Mouse (Mus musculus): ENCODE results near the gene Xxylt1. TPM values are rescaled to one million over a fixed set of nuclear protein-coding genes. Genes with fewer than 3 reads are reported as not detected.

Xxylt1 gene
- polyA plus RNA-seq, 1 experiment from 2014 or later, result 11.3 TPM

DNA sequence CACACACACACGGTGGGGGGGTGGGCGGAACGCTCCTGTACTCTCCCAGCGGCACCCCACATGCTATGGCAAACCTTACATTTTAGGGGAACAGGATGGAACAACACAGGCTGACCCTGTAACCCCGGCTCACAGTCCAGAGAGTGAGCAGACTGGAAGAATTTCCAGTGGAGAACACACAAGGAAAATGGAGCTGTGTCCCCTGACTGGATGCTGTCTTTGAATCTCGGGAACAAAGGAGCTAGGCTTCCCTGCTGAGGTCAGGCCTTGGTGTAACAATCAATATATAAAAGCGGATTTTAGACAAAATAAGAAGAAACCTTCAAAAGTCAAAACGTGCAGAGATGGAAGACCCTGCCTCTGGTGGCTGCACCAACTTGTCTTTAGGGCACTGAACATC, 57.4 kb downstream of the Xxylt1 start:
- Histone ChIP-seq H3K4me2 (replicated peaks; ENCODE audit: low read depth, low read length) (no peak overlapping the region), H3K27ac (ENCODE audit: low read depth, low read length) (no peak overlapping the region), H3K36me3 (ENCODE audit: control insufficient read depth, insufficient read depth, low read length) (no peaks in the 10 kb centered on the region), H3K27me3 (ENCODE audit: control insufficient read depth, insufficient read depth, low read length) (no peaks in the 10 kb centered on the region), H3K9me3 (ENCODE audit: control insufficient read depth, low read length) (no peaks in the 10 kb centered on the region), H3K9ac (ENCODE audit: low read depth, low read length) (no peak overlapping the region), H3K4me3 (ENCODE audit: low read depth, low read length) (no peak overlapping the region), H3K4me1 (replicated peaks; ENCODE audit: control insufficient read depth, insufficient read depth, low read length) (no peaks in the 10 kb centered on the region)
- no peak for DNase-seq (ENCODE audit: low spot score)
- no peak for ATAC-seq (ENCODE audit: low FRiP score)
- WGBS, result 59% methylated on average over 6 of the region's 8 CpGs

DNA sequence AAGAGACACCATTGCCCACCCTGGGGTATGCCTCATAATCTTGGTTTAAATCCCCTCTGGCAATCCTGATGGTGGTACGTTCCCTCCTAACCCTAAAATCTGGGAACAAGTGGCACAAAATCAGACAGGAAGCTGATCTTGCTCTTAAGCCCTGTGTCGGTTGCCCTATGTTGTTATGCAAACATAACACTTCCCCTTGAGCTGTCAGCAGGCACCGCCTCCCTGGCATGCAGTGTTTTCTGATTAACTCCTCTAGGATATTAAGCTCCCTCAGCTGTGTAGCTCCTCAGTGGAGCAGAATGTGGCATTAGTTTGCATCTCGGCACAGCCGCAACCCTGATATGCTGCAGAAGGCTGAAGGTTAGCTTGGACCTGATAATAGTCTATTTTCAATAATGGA, 58.9 kb downstream of the Xxylt1 start:
- Histone ChIP-seq H3K9me3 (ENCODE audit: control insufficient read depth, low read length) (no peaks in the 10 kb centered on the region), H3K27ac (ENCODE audit: low read depth, low read length) (no peak overlapping the region), H3K36me3 (ENCODE audit: control insufficient read depth, insufficient read depth, low read length) (no peaks in the 10 kb centered on the region), H3K27me3 (ENCODE audit: control insufficient read depth, insufficient read depth, low read length) (no peaks in the 10 kb centered on the region), H3K9ac (ENCODE audit: low read depth, low read length) (no peak overlapping the region), H3K4me3 (ENCODE audit: low read depth, low read length) (no peak overlapping the region), H3K4me2 (replicated peaks; ENCODE audit: low read depth, low read length) (no peak overlapping the region), H3K4me1 (replicated peaks; ENCODE audit: control insufficient read depth, insufficient read depth, low read length) (no peaks in the 10 kb centered on the region)
- DNase-seq (ENCODE audit: low spot score) (no peak), ATAC-seq (ENCODE audit: low FRiP score) (no peak)
- WGBS, result 65% methylated on average over 5 of the region's 5 CpGs

DNA sequence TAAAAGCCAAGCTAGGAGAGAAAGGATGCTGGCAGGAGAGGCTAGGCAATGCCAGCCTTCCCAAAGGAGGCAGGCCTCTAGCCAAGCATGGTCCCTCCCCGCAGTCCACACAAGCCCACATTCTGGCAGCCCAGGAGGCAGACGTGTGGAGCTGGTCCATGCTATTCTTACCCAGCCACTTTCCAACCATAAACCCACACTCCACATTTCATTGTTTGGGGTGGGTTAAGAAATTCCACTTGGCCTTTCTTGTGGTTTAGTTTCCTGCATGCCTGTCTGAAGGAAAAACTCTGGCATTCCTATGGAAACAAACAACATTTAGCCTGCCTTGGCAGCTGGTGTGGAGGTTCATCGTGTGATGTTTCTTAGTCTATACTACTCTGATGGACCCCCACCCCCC, 61.7 kb downstream of the Xxylt1 start:
- no peak for ATAC-seq (ENCODE audit: low FRiP score)
- no peak for DNase-seq (ENCODE audit: low spot score)
- H3K27ac ChIP-seq (ENCODE audit: low read depth, low read length), result no peak overlapping the region
- H3K9me3 ChIP-seq (ENCODE audit: control insufficient read depth, low read length), result no peaks in the 10 kb centered on the region
- no peaks in the 10 kb centered on the region for H3K36me3 ChIP-seq (ENCODE audit: control insufficient read depth, insufficient read depth, low read length)
- no peak overlapping the region for H3K4me3 ChIP-seq (ENCODE audit: low read depth, low read length)
- no peak overlapping the region for H3K4me2 ChIP-seq (replicated peaks; ENCODE audit: low read depth, low read length)
- WGBS, result 90% methylated on average over 3 of the region's 3 CpGs
- H3K27me3 ChIP-seq (ENCODE audit: control insufficient read depth, insufficient read depth, low read length), result no peaks in the 10 kb centered on the region
- H3K4me1 ChIP-seq (replicated peaks; ENCODE audit: control insufficient read depth, insufficient read depth, low read length), result no peaks in the 10 kb centered on the region
- H3K9ac ChIP-seq (ENCODE audit: low read depth, low read length), result no peak overlapping the region

DNA sequence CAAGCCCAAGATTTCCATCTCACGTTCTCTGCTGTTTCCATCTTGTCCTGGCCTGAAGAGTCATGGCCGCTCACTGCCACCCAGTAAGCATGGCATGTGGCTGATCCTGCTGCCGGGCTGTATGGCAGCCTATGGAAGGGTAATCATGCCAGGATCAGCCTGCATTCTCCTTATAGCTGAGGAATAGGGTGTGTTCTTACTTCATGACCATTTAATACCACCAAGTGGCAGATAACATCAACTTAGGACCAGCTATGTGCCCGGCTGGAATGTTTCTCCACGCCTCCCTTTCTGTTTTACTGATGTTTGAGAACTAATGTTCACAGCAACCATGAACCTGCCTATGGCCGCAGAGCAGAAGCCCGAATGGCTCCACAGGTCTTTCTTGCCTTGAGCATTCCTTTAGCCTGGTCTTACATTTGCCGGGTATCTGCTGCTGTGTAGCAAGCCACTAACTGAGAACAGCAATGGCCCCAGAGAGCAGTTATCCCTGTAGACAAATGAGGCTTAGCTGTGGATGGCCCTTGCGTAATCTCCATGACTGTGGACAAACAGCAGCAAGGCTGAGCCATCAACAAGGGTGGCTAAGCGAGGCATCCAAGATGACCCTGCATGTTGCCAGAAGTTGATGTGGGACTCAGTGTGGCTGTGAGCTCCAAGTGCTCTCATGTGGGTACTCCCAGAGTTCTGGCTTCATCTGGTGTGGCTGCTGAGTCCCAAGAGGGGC, 63.4 kb downstream of the Xxylt1 start:
- Histone ChIP-seq H3K36me3 (ENCODE audit: control insufficient read depth, insufficient read depth, low read length) (no peaks in the 10 kb centered on the region), H3K4me1 (replicated peaks; ENCODE audit: control insufficient read depth, insufficient read depth, low read length) (no peaks in the 10 kb centered on the region), H3K9me3 (ENCODE audit: control insufficient read depth, low read length) (no peaks in the 10 kb centered on the region), H3K4me3 (ENCODE audit: low read depth, low read length) (no peak overlapping the region), H3K27ac (ENCODE audit: low read depth, low read length) (no peak overlapping the region), H3K4me2 (replicated peaks; ENCODE audit: low read depth, low read length) (no peak overlapping the region), H3K27me3 (ENCODE audit: control insufficient read depth, insufficient read depth, low read length) (no peaks in the 10 kb centered on the region), H3K9ac (ENCODE audit: low read depth, low read length) (no peak overlapping the region)
- 93% methylated on average over 10 of the region's 10 CpGs for WGBS
- ATAC-seq (ENCODE audit: low FRiP score) (no peak), DNase-seq (ENCODE audit: low spot score) (no peak)

DNA sequence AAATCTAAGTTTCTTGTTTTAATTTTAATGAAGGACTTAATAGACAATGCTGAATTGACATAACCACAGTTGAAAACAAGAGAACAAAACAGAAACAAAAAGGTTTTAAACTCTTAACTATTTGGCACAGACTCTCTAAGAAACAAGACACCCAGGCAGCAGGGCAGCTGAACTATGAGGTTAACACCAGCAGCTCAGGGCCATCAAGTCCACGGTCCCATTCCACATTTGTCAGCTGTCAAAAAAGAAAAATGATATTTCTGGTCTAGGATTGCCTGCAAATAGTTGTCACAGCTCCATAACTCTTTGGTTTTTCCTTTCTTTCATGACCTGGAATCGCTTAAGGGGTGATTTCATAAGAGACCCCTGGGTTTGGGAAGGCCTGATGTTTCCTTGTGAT, 64.6 kb downstream of the Xxylt1 start:
- no peaks in the 10 kb centered on the region for H3K36me3 ChIP-seq (ENCODE audit: control insufficient read depth, insufficient read depth, low read length)
- H3K27me3 ChIP-seq (ENCODE audit: control insufficient read depth, insufficient read depth, low read length), result no peaks in the 10 kb centered on the region
- no peaks in the 10 kb centered on the region for H3K9me3 ChIP-seq (ENCODE audit: control insufficient read depth, low read length)
- no peak for DNase-seq (ENCODE audit: low spot score)
- H3K9ac ChIP-seq (ENCODE audit: low read depth, low read length), result no peak overlapping the region
- no peak overlapping the region for H3K27ac ChIP-seq (ENCODE audit: low read depth, low read length)
- ATAC-seq (ENCODE audit: low FRiP score), result no peak
- H3K4me1 ChIP-seq (replicated peaks; ENCODE audit: control insufficient read depth, insufficient read depth, low read length), result no peaks in the 10 kb centered on the region
- WGBS, result 70% methylated on average over 2 of the region's 2 CpGs
- H3K4me2 ChIP-seq (replicated peaks; ENCODE audit: low read depth, low read length), result no peak overlapping the region
- H3K4me3 ChIP-seq (ENCODE audit: low read depth, low read length), result no peak overlapping the region

DNA sequence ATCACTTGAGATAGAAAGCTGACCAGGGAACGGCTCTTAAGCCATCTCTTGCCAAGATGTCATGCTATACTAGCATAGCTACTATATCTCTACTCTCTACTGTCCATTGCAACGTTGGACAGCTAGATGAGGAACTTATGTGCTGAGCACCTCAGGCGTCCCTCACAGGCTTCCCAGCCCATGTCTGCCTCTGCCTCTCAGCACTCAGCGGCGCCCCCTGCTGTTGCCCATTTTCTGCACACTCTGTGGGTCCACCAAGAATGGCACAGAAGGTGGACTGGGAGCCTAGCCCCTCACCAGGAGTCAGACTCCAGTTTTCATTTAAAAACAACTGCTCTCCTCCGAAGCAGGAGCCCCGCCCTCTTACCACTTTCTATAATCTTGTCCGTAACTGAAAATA, 65.1 kb downstream of the Xxylt1 start:
- Histone ChIP-seq H3K4me2 (replicated peaks; ENCODE audit: low read depth, low read length) (no peak overlapping the region), H3K9ac (ENCODE audit: low read depth, low read length) (no peak overlapping the region), H3K9me3 (ENCODE audit: control insufficient read depth, low read length) (no peaks in the 10 kb centered on the region), H3K27ac (ENCODE audit: low read depth, low read length) (no peak overlapping the region), H3K27me3 (ENCODE audit: control insufficient read depth, insufficient read depth, low read length) (no peaks in the 10 kb centered on the region), H3K4me1 (replicated peaks; ENCODE audit: control insufficient read depth, insufficient read depth, low read length) (no peaks in the 10 kb centered on the region), H3K4me3 (ENCODE audit: low read depth, low read length) (no peak overlapping the region), H3K36me3 (ENCODE audit: control insufficient read depth, insufficient read depth, low read length) (no peaks in the 10 kb centered on the region)
- ATAC-seq (ENCODE audit: low FRiP score), result no peak
- no peak for DNase-seq (ENCODE audit: low spot score)
- 78% methylated on average over 8 of the region's 8 CpGs for WGBS

DNA sequence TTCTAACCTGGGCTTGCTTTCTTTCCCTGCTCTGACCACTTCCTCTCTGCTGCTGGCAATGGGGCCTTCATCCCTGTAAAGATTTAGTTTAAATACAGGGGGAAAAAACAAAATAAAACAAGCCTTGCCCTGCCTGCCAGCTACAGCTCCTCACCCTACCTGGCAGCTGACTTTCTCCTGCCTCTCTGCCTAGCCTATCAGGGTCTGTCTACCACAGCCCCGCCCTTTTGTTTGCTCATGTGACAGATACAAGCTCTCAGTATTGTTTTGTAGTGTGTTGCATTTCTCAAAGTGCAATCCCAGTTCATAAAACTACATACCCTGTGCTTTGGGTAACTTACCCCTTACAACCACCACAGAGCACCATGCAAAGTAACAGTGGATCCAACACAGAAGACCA, 66.0 kb downstream of the Xxylt1 start:
- no peak for DNase-seq (ENCODE audit: low spot score)
- Histone ChIP-seq H3K4me2 (replicated peaks; ENCODE audit: low read depth, low read length) (no peak overlapping the region), H3K9me3 (ENCODE audit: control insufficient read depth, low read length) (no peaks in the 10 kb centered on the region), H3K27ac (ENCODE audit: low read depth, low read length) (no peak overlapping the region), H3K27me3 (ENCODE audit: control insufficient read depth, insufficient read depth, low read length) (no peaks in the 10 kb centered on the region), H3K36me3 (ENCODE audit: control insufficient read depth, insufficient read depth, low read length) (no peaks in the 10 kb centered on the region), H3K4me1 (replicated peaks; ENCODE audit: control insufficient read depth, insufficient read depth, low read length) (no peaks in the 10 kb centered on the region), H3K4me3 (ENCODE audit: low read depth, low read length) (no peak overlapping the region), H3K9ac (ENCODE audit: low read depth, low read length) (no peak overlapping the region)
- ATAC-seq (ENCODE audit: low FRiP score), result no peak
- WGBS, result 91% methylated on average over 1 of the region's 1 CpGs

DNA sequence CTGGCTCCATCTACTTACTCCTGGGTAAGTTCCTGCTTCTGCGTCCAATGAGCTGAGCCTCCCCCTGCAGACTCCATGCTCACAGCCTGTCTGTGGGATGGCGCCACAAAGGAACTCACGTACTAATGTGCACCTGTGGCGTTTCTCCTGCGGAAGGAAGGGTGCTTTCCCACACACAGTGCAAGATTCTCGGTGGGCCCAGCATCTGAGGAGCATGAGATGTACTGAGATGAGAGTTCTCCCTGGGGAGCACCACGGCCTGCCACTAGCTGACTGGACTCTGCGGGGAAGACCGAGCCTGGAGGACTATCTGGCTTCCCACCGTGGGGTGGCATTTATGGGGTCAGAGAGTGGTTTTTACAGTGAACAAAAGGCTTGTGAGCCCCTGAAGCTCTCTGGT, 69.0 kb downstream of the Xxylt1 start:
- H3K4me1 ChIP-seq (replicated peaks; ENCODE audit: control insufficient read depth, insufficient read depth, low read length), result no peaks in the 10 kb centered on the region
- no peaks in the 10 kb centered on the region for H3K36me3 ChIP-seq (ENCODE audit: control insufficient read depth, insufficient read depth, low read length)
- H3K27me3 ChIP-seq (ENCODE audit: control insufficient read depth, insufficient read depth, low read length), result no peaks in the 10 kb centered on the region
- no peak for DNase-seq (ENCODE audit: low spot score)
- no peak overlapping the region for H3K27ac ChIP-seq (ENCODE audit: low read depth, low read length)
- no peaks in the 10 kb centered on the region for H3K9me3 ChIP-seq (ENCODE audit: control insufficient read depth, low read length)
- H3K4me2 ChIP-seq (replicated peaks; ENCODE audit: low read depth, low read length), result no peak overlapping the region
- 89% methylated on average over 10 of the region's 10 CpGs for WGBS
- no peak overlapping the region for H3K4me3 ChIP-seq (ENCODE audit: low read depth, low read length)
- no peak for ATAC-seq (ENCODE audit: low FRiP score)
- no peak overlapping the region for H3K9ac ChIP-seq (ENCODE audit: low read depth, low read length)

DNA sequence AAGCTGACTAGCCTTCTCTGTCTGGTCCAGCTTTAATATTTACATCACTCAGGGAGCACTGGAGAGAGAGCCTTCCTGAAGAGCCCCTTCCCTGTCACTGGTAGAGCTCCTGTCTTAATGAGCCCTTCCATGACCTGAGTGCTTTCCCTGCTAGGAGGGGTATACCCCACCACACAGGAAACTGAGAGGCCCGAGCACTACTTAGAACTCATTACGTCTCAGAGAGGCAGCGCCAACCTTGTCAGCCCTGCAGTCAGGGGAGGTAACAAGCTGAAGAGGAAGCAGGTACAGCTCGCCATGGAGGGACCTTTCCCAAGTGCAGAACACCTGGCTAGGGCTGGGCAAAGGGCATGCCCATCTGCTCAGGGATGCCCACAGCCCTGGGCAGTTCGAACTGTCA, 70.8 kb downstream of the Xxylt1 start:
- no peak overlapping the region for H3K9ac ChIP-seq (ENCODE audit: low read depth, low read length)
- DNase-seq (ENCODE audit: low spot score) (no peak), ATAC-seq (ENCODE audit: low FRiP score) (no peak)
- WGBS, result 92% methylated on average over 5 of the region's 5 CpGs
- no peaks in the 10 kb centered on the region for H3K9me3 ChIP-seq (ENCODE audit: control insufficient read depth, low read length)
- no peak overlapping the region for H3K27ac ChIP-seq (ENCODE audit: low read depth, low read length)
- no peaks in the 10 kb centered on the region for H3K27me3 ChIP-seq (ENCODE audit: control insufficient read depth, insufficient read depth, low read length)
- no peak overlapping the region for H3K4me2 ChIP-seq (replicated peaks; ENCODE audit: low read depth, low read length)
- H3K36me3 ChIP-seq (ENCODE audit: control insufficient read depth, insufficient read depth, low read length), result no peaks in the 10 kb centered on the region
- no peaks in the 10 kb centered on the region for H3K4me1 ChIP-seq (replicated peaks; ENCODE audit: control insufficient read depth, insufficient read depth, low read length)
- no peak overlapping the region for H3K4me3 ChIP-seq (ENCODE audit: low read depth, low read length)
